Mouse (Mus musculus): ENCODE results near the gene Ddhd1.

DNA sequence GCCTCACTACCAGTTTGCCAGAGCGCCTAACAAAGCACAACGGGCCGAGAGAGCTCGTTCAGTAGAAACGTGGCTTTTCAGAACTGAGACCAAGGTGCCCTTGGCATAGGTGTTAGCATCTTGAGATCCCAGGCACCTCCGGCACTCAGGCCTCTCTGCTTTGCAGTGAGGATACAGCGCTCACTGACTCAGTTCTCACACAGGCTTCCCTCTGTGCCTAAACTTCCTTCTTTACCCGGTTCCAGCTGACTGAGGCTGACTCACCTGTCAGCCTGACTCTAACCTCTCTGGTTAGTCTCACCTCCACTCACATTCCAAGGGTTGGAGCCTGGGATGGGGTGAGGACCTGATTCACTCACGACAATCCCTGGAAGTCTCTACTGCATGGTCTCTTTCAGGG is 15.7 kb downstream of the Ddhd1 start:
- TF ChIP-seq POLR2A (IDR thresholded peaks at IDR 0.05; ENCODE audit: insufficient read length, low read depth) (no peak), MAX (IDR thresholded peaks at IDR 0.05; ENCODE audit: low read depth) (no peak), USF1 (IDR thresholded peaks at IDR 0.05; ENCODE audit: low read depth) (no peak), REST (IDR thresholded peaks at IDR 0.05; ENCODE audit: insufficient read depth, insufficient read length) (no peak)

Measured in myocyte (in vitro differentiated cells).